Mouse (Mus musculus) gastrocnemius, adult 8-10 months (tissue): ENCODE results near the gene Zfp385a. TPM values are rescaled to one million over a fixed set of nuclear protein-coding genes. Genes with fewer than 3 reads are reported as not detected.

Experiments used
- DNase-seq, 2 experiments: peaks; one replicate each; pipeline ENCODE4 v3.0.0; 2022; ENCODE audit warnings: low spot score in 2 of 2
- total RNA-seq, 4 experiments: library from RNA; stranded (reverse); gene quantifications; 2 replicates each; pipeline ENCODE4 v1.2.4; 2022

The Zfp385a gene
- total RNA-seq, 4 experiments from 2014 or later, result 5.7 to 6.4 (median 5.9) TPM

GRCm38 (mm10) chr15:103308876-103309580 is 30.9 kb downstream of the Zfp385a start:
- DNase-seq, result no peak

- DNase-seq, result no peak
These were observed 31.6 kb downstream of the Zfp385a start for GRCm38 (mm10) chr15:103308056-103308875.

GRCm38 (mm10) chr15:103307125-103307524 is 32.8 kb downstream of the Zfp385a start:
- peak; percentile 89 to 90 for DNase-seq

DNA sequence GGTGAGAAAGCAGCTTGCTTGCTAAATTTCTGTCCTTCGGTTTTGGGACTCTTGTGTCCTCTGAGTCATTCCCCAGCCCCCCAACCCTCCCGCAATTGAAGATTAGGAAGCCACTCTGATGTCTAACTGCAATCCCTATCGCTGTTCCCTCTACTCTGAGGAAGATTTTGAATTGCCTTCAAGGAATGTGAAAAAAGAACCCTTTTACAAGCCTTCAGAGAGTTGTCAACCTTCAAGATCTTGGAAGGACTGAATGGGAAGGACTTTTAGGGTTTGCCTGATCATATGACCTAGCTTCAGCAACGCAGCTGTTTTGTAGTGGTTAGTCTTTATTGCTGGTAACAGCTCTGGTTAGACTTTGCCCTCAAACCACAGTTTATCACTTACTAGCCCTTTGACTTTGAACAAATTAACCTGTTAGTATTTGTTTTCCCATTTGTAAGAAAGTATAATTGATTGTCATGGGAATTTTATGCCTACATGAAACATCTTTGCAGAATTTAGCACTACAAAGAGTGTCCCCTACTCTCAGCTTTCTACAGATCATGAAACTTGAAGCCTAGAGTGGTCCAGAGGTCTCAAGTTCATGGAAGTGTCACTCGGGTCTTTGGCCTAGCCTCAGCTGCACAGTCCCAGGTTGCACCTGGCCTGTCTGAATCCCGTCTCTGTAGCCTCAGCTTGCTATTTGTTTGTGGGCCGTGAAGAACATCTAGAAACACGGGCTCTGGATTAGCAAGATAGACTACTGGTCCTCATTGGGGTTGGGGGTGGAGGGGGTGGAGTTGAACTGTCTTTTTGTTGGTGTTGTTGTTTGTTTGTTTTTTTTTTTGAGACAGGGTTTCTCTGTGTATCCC is 33.9 kb downstream of the Zfp385a start:
- no peak for DNase-seq

DNA sequence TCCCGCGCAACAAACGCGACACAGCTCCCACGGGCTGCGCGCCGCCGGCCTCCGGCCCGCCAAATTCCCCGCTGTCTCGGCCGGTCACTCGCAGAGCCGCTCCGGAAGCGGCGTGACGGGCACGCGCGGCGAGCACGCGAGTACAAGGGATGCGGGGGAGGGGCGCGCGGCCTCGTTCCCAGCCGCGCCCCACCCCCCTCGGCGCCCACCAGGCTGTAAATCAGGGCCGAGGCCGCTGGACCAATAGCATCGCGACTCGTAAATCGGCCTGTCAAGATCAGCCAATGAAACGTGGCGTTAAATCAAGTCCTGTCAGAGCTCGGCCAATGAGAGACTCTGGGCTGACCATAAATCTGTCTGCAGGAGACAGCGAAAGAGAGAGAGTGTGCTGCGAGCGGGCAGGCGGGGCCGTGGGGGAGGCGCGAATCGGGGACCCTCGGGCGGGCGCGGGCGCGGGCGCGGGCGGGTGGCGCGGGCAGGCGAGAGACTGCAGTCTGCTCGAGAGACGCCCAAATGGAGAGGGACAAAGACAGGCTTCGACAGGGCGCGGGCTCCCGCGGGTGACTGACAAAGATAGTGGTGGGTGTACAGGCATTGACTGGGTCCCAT is 34.7 kb downstream of the Zfp385a start:
- DNase-seq, result peak; percentile 91 to 93

DNA sequence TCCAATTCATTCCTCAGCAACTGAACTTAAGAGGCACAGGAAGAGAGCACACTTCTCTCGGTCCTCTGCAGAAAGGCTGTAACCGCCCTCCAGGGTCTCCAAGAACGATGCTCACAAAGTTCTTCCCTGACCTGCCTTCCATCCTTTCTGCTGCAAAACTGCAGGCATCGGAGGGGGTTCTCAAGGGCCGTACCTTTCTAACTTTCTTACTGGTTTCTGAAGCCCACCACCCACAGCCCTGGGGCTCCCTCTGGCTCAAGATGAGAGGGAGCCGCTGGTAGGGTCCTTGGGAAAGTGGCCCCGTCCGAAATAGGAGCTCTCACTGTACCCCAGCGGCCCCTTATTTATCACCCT is 35.3 kb downstream of the Zfp385a start:
- DNase-seq, result no peak

DNA sequence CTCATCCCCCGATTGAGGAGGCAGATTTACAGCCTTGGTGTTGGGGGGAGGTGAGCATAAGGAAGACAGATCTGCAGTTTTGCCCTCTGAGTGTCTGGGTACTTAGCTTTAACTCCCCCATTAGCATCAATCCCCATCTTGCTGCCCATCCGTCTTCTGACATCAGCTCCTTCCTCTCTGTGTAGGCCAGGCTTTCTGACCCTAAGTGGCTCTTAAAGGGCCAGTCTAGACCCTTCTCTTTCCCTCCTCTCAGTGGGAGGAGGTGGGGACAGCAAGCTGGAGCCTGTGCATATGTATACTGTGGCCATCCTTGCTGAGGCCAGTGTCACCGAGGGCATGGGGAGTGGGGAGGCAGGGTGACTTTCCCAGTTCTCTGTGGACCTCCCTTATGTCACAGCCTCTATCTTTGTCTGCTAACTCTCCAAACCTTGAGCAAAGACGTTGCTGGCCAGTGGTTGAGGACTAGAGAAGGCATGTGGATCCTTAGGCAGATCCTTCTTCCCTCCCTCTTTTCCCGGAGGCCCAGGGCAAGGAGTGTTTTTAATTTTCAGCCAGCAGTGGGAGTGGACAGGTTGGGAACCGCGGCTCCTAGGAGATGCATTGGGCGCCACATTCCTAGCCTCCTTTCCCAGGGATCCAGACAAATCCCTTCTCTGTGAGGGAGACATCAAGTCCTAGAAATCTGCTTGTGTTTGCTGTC is 35.8 kb downstream of the Zfp385a start:
- DNase-seq, result no peak

- no peak for DNase-seq
These were observed 37.4 kb downstream of the Zfp385a start for GRCm38 (mm10) chr15:103302341-103303021.

- DNase-seq, result no peak
These were observed 38.1 kb downstream of the Zfp385a start for GRCm38 (mm10) chr15:103301547-103302340.

- DNase-seq, result no peak
These were observed 38.8 kb downstream of the Zfp385a start for GRCm38 (mm10) chr15:103301046-103301445.

GRCm38 (mm10) chr15:103300560-103300959 is 39.3 kb downstream of the Zfp385a start:
- no peak for DNase-seq

DNA sequence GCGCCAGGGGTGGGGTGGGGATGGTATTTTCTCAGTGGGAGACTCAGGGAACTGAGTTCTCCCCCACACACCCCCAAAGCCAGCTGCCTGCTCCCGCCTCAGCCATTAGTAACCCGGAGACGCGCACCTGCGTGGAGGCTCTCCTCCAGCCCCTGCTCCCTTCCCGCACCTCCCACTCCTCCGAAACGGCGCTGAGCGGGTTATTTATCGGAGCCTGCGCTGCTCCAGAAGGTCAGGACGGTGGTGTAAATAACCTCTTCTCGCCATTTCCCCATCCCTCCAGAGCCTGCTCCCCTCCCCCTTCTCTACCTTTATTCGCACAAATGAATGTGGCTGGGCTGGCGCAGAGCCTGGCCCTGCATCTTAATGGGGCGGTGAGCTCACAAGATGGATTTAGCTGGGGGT is 39.8 kb downstream of the Zfp385a start:
- no peak for DNase-seq

DNA sequence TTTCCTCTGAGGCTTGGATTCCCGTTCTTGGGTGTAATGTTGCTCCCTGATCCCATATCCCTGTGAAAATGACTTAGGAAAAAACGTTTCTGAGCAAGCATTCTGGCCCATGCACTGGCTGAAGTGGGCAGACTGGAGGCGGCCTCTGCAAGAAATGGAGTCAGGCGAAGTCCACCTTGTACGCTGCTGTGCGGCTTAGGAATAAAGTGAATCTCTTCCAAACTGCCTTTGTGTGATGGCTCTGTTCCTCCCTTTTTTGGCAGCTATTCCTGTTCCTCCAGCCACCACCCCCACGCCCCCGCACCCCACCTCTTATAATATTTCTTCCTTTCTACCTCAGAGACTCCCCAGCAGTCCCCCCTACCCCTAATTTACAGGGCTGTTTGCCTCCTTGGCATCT is 40.2 kb downstream of the Zfp385a start:
- no peak for DNase-seq

- no peak for DNase-seq
These were observed 40.9 kb downstream of the Zfp385a start for GRCm38 (mm10) chr15:103298861-103299616.

- DNase-seq, result no peak
These were observed 41.9 kb downstream of the Zfp385a start for GRCm38 (mm10) chr15:103298026-103298425.

DNA sequence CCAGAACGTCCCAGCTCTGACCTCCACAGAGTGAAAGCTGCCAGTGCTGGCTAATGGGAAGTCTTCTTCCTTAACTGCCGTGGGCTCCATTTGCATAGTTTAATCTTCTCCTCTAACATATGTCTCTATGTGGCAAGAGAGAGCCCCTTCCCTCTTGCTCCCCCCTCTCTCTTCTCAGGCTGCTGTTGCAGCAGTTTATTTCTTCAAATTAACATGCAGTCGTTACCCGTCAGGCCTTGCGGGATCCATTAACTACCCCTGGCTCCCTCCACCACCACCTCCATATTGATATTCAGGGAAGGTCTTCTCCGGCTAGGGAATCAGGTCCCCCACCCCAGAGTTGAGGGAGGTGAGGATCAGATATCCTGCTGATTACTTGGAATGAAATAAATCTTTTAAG is 42.6 kb downstream of the Zfp385a start:
- DNase-seq, result no peak

GRCm38 (mm10) chr15:103295851-103296250 is 44.0 kb downstream of the Zfp385a start:
- DNase-seq, result no peak

DNA sequence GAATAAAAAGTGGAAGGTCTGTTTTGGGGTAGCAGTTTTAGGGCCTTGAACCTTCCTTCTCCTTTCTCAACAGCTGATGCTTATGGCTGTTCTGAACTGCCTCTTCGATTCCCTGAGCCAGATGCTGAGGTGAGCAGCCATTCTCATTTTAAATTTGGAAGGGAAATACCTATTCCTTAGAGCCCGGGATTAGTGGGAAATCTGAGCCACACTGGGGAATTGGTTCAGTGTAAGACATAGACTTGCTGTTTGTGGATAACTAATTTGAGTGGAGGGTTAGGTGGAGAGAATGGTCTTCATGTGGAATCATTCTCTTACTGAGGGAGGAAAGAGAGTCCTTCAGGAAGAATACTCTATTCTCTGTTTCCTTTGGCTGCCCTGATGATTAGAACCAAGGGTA is 45.2 kb downstream of the Zfp385a start:
- DNase-seq, result no peak

- DNase-seq, result no peak
These were observed 46.5 kb downstream of the Zfp385a start for GRCm38 (mm10) chr15:103293375-103293774.
